Mouse (Mus musculus) bone marrow macrophage, adult 2 months (primary cell): ENCODE results near the gene Ampd1.

Experiments
- CTCF ChIP-seq: IDR thresholded peaks from 2 replicates; pipeline ENCODE4 v1.5.1; 2012; ENCODE audit warnings: low read depth, mild to moderate bottlenecking, low read length, moderate library complexity
- POLR2A ChIP-seq: IDR thresholded peaks from 2 replicates; pipeline ENCODE4 v1.6.1; 2012; ENCODE audit warnings: mild to moderate bottlenecking, low read depth, low read length, borderline replicate concordance

DNA sequence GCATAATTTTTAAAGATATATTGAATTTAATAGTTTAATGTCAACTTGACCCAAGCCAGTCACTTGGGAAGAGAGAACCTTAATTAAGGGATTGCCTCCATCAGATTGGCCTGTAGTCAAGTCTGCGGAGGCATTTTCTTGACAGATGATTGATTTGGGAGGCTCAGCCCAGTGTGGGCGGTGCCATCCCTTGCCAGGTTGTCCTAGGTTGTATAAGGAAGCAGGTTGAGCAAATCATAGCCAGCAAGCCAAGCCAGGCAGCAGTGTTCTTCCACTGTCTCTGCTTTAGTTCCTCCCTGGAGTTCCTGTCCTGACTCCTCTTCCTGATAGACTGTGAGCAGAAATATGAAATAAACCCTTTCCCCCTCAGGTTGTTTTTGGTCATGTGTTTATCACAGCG, 49.8 kb downstream of the Ampd1 start:
- TF ChIP-seq CTCF: no peak
- no peak for TF ChIP-seq POLR2A
